Mouse (Mus musculus) CH12.LX (cell line): ENCODE measurements at regions not wholly inside any gene's neighbourhood (a gene's known extent, or its start where the extent isn't known, plus 50 kb on each side); places are given as distances from the start of the nearest gene placed in this dataset.

ENCODE experiments used
- CTCF ChIP-seq, 2 experiments: IDR thresholded peaks in 1 of 2; conservative IDR thresholded peaks in 1 of 2; 2 replicates each; pipeline ENCODE4 v1.5.1; 2011 to 2012; ENCODE audit warnings: low read depth in 2 of 2, low read length in 2 of 2, improper control_type of control experiment in 1 of 2, inconsistent platforms in 1 of 2, mild to moderate bottlenecking in 1 of 2, moderate library complexity in 1 of 2
- MAX ChIP-seq: IDR thresholded peaks from 2 replicates; pipeline ENCODE4 v1.6.1; 2011; ENCODE audit warnings: low read length, improper control_type of control experiment
- NELFE ChIP-seq: IDR thresholded peaks from 2 replicates; pipeline ENCODE4 v1.6.1; 2011; ENCODE audit warnings: low read depth, low read length, improper control_type of control experiment
- POLR2A ChIP-seq: IDR thresholded peaks from 2 replicates; pipeline ENCODE4 v1.6.1; 2011; ENCODE audit warnings: low read depth, mild to moderate bottlenecking, improper control_type of control experiment, low read length
- SIN3A ChIP-seq: IDR thresholded peaks from 2 replicates; pipeline ENCODE4 v1.6.1; 2012; ENCODE audit warnings: low read length, improper control_type of control experiment, inconsistent platforms

DNA sequence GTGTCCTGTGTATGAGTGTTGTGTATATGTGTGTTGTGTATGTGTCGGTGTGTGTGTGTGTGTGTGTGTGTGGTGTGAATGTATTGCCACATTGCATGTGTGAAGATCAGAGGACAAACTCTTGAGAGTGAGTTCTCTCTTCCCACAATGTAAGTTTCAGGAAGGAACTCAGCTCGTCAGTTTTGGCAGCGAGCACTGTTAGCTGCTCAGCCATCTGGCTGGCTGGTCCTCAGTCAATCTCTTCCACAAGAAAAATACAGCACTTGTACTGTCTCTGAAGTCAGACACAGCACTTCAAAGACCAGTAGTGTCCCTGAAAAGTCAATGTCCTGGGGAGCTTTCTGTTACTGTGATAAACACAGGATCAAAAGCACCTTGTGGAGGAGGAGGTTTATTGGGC, 226.6 kb downstream of the Fam43a start:
- TF ChIP-seq POLR2A (no peak), CTCF (conservative IDR thresholded peaks at IDR 0.05 in 1 of 2, IDR thresholded peaks at IDR 0.05 in 1 of 2; ENCODE audit: low read depth in 2 of 2, low read length in 2 of 2) (no peak), NELFE (no peak), MAX (no peak), SIN3A (no peak)
